Mouse (Mus musculus): ENCODE measurements around the gene Gm12394. TPM values are rescaled to one million over a fixed set of nuclear protein-coding genes. Genes with fewer than 3 reads are reported as not detected.
"Not testable (repeated sequence)": the region's sequence is repeated elsewhere in the genome, so short reads cannot be mapped to it uniquely, and the experiment has no call there.

Gene Gm12394
- total RNA-seq, 2 experiments from 2014 or later, result not detected

- no peak for ATAC-seq (replicated peaks; ENCODE audit: poor library complexity, severe bottlenecking)
These were observed 10.8 kb upstream of the Gm12394 start for GRCm38 (mm10) chr4:42867390-42867789.

GRCm38 (mm10) chr4:42863487-42863886 is 6.9 kb upstream of the Gm12394 start:
- not testable (repeated sequence) for ATAC-seq (replicated peaks; ENCODE audit: poor library complexity, severe bottlenecking)

GRCm38 (mm10) chr4:42860483-42860882 is 3.9 kb upstream of the Gm12394 start:
- ATAC-seq (replicated peaks; ENCODE audit: poor library complexity, severe bottlenecking), result not testable (repeated sequence)

- ATAC-seq (replicated peaks; ENCODE audit: poor library complexity, severe bottlenecking), result not testable (repeated sequence)
These were observed 2.8 kb downstream of the Gm12394 start, which contains the start of gene Fam205a1 for GRCm38 (mm10) chr4:42853788-42854187. Gene Fam205a1 (minus strand): TSS chr4:42853888.

GRCm38 (mm10) chr4:42773893-42774292 is 82.7 kb downstream of the Gm12394 start, which contains the start of gene Ccl21a:
Gene Ccl21a (minus strand): TSS chr4:42773993.
- ATAC-seq (replicated peaks; ENCODE audit: poor library complexity, severe bottlenecking), result not testable (repeated sequence)

GRCm38 (mm10) chr4:42756477-42756876 is 100.1 kb downstream of the Gm12394 start, which contains the start of gene Ccl19:
Gene Ccl19 (minus strand): TSS chr4:42756577.
- ATAC-seq (replicated peaks; ENCODE audit: poor library complexity, severe bottlenecking), result not testable (repeated sequence)

GRCm38 (mm10) chr4:42735245-42735644 is 121.3 kb downstream of the Gm12394 start, which contains the start of gene 4930578G10Rik:
Gene 4930578G10Rik (plus strand): TSS chr4:42735545.
- not testable (repeated sequence) for ATAC-seq (replicated peaks; ENCODE audit: poor library complexity, severe bottlenecking)

Other genes with a start within 250 kb of the Gm12394 start
- gene Gm10591, start 244.6 kb downstream of the Gm12394 start, total RNA-seq (2014; fragmentation: Nextera tagmentation), result not detected in 2 replicates
- not detected in 2 replicates for gene Gm10591, start 244.6 kb downstream of the Gm12394 start, total RNA-seq (2017)
- not detected in 2 replicates for gene Gm2564, start 227.1 kb downstream of the Gm12394 start, total RNA-seq (2014; fragmentation: Nextera tagmentation)
- not detected in 2 replicates for gene Gm2564, start 227.1 kb downstream of the Gm12394 start, total RNA-seq (2017)
- gene Ccl27b, start 201.5 kb downstream of the Gm12394 start, total RNA-seq (2014; fragmentation: Nextera tagmentation), result not detected in 2 replicates
- gene Ccl27b, start 201.5 kb downstream of the Gm12394 start, total RNA-seq (2017), result not detected in 2 replicates
- gene Il11ra2, start 194.9 kb downstream of the Gm12394 start, total RNA-seq (2014; fragmentation: Nextera tagmentation), result not detected in 2 replicates
- gene Il11ra2, start 194.9 kb downstream of the Gm12394 start, total RNA-seq (2017), result not detected in 2 replicates
- not detected in 2 replicates for gene 4930578G10Rik, start 121.2 kb downstream of the Gm12394 start, total RNA-seq (2014; fragmentation: Nextera tagmentation)
- not detected in 2 replicates for gene 4930578G10Rik, start 121.2 kb downstream of the Gm12394 start, total RNA-seq (2017)
- gene Ccl19, start 100.2 kb downstream of the Gm12394 start, total RNA-seq (2014; fragmentation: Nextera tagmentation), result not detected in 2 replicates
- not detected in 2 replicates for gene Ccl19, start 100.2 kb downstream of the Gm12394 start, total RNA-seq (2017)
- not detected in 2 replicates for gene Ccl21a, start 82.8 kb downstream of the Gm12394 start, total RNA-seq (2014; fragmentation: Nextera tagmentation)
- gene Ccl21a, start 82.8 kb downstream of the Gm12394 start, total RNA-seq (2017), result not detected in 2 replicates
- not detected in 2 replicates for gene Fam205a1, start 2.9 kb downstream of the Gm12394 start, total RNA-seq (2014; fragmentation: Nextera tagmentation)
- gene Fam205a1, start 2.9 kb downstream of the Gm12394 start, total RNA-seq (2017), result not detected in 2 replicates
- gene Fam205c, start 17.5 kb upstream of the Gm12394 start, total RNA-seq (2014; fragmentation: Nextera tagmentation), result not detected in 2 replicates
- gene Fam205c, start 17.5 kb upstream of the Gm12394 start, total RNA-seq (2017), result not detected in 2 replicates
- gene Phf24, start 59.9 kb upstream of the Gm12394 start, total RNA-seq (2014; fragmentation: Nextera tagmentation), result 0.11 and 0.21 TPM in 2 replicates
- gene Phf24, start 59.9 kb upstream of the Gm12394 start, total RNA-seq (2017), result 0.04 and 1.0 TPM in 2 replicates
- gene Dnajb5, start 93.0 kb upstream of the Gm12394 start, total RNA-seq (2014; fragmentation: Nextera tagmentation), result 4.4 and 16.3 TPM in 2 replicates
- gene Dnajb5, start 93.0 kb upstream of the Gm12394 start, total RNA-seq (2017), result 1.0 and 1.1 TPM in 2 replicates
- not detected in 2 replicates for gene 1700022I11Rik, start 112.8 kb upstream of the Gm12394 start, total RNA-seq (2014; fragmentation: Nextera tagmentation)
- 0.22 and 0.57 TPM in 2 replicates for gene 1700022I11Rik, start 112.8 kb upstream of the Gm12394 start, total RNA-seq (2017)
- gene Vcp, start 143.7 kb upstream of the Gm12394 start, total RNA-seq (2014; fragmentation: Nextera tagmentation), result 207 and 209 TPM in 2 replicates
- gene Vcp, start 143.7 kb upstream of the Gm12394 start, total RNA-seq (2017), result 303 and 304 TPM in 2 replicates
- 19.9 and 29.0 TPM in 2 replicates for gene Fancg, start 153.7 kb upstream of the Gm12394 start, total RNA-seq (2014; fragmentation: Nextera tagmentation)
- gene Fancg, start 153.7 kb upstream of the Gm12394 start, total RNA-seq (2017), result 18.7 and 21.8 TPM in 2 replicates
- gene Pigo, start 169.0 kb upstream of the Gm12394 start, total RNA-seq (2014; fragmentation: Nextera tagmentation), result 15.6 and 15.8 TPM in 2 replicates
- gene Pigo, start 169.0 kb upstream of the Gm12394 start, total RNA-seq (2017), result 5.8 and 10.8 TPM in 2 replicates
- gene Stoml2, start 174.9 kb upstream of the Gm12394 start, total RNA-seq (2014; fragmentation: Nextera tagmentation), result 140 and 178 TPM in 2 replicates
- 130 and 143 TPM in 2 replicates for gene Stoml2, start 174.9 kb upstream of the Gm12394 start, total RNA-seq (2017)
- gene Fam214b, start 189.4 kb upstream of the Gm12394 start, total RNA-seq (2014; fragmentation: Nextera tagmentation), result 2.9 and 5.1 TPM in 2 replicates
- gene Fam214b, start 189.4 kb upstream of the Gm12394 start, total RNA-seq (2017), result 2.1 and 5.8 TPM in 2 replicates
- gene Unc13b, start 202.2 kb upstream of the Gm12394 start, total RNA-seq (2014; fragmentation: Nextera tagmentation), result 0.13 TPM in 1 of 2 replicates, not detected in the other
- gene Unc13b, start 202.2 kb upstream of the Gm12394 start, total RNA-seq (2017), result 0.52 and 0.57 TPM in 2 replicates

Data from granulocyte monocyte progenitor cell, adult 5-6 weeks (primary cell).